Mouse (Mus musculus) right cerebral cortex, postnatal 10 days (tissue): ENCODE results near the gene Ccdc148.

ENCODE experiments used
- DNase-seq, 2 experiments: peaks; one replicate each; pipeline ENCODE4 v3.0.0; 2021; ENCODE audit warnings: low spot score in 2 of 2

Gene Ccdc148

GRCm38 (mm10) chr2:59049686-59050085 is 110.8 kb downstream of the Ccdc148 start:
- DNase-seq: no peak

GRCm38 (mm10) chr2:59048775-59049451 is 111.6 kb downstream of the Ccdc148 start:
- no peak for DNase-seq

GRCm38 (mm10) chr2:59043313-59044032 is 117.0 kb downstream of the Ccdc148 start:
- DNase-seq: no peak

- no peak for DNase-seq
Measured at GRCm38 (mm10) chr2:59042616-59043015, 117.9 kb downstream of the Ccdc148 start.

- no peak for DNase-seq
Measured at GRCm38 (mm10) chr2:59036433-59036832, 124.0 kb downstream of the Ccdc148 start.

GRCm38 (mm10) chr2:59035206-59035605 is 125.3 kb downstream of the Ccdc148 start:
- DNase-seq: no peak

- no peak for DNase-seq
Measured at GRCm38 (mm10) chr2:59034281-59034680, 126.2 kb downstream of the Ccdc148 start.

- no peak for DNase-seq
Measured at GRCm38 (mm10) chr2:59024558-59024957, 135.9 kb downstream of the Ccdc148 start.

- no peak for DNase-seq
Measured at GRCm38 (mm10) chr2:59007356-59007755, 153.1 kb downstream of the Ccdc148 start.

- no peak for DNase-seq
Measured at GRCm38 (mm10) chr2:59006567-59007340, 153.7 kb downstream of the Ccdc148 start.

GRCm38 (mm10) chr2:58997151-58997550 is 163.3 kb downstream of the Ccdc148 start:
- DNase-seq: no peak

- DNase-seq: no peak
Measured at GRCm38 (mm10) chr2:58992431-58993191, 167.9 kb downstream of the Ccdc148 start.

- no peak for DNase-seq
Measured at GRCm38 (mm10) chr2:58978095-58978494, 182.4 kb downstream of the Ccdc148 start.

- no peak for DNase-seq
Measured at GRCm38 (mm10) chr2:58971507-58972275, 188.8 kb downstream of the Ccdc148 start.

- no peak for DNase-seq
Measured at GRCm38 (mm10) chr2:58956770-58957300, 203.6 kb downstream of the Ccdc148 start.

GRCm38 (mm10) chr2:58956351-58956750 is 204.1 kb downstream of the Ccdc148 start:
- DNase-seq: no peak

GRCm38 (mm10) chr2:58952101-58952500 is 208.4 kb downstream of the Ccdc148 start:
- no peak for DNase-seq

GRCm38 (mm10) chr2:58948796-58949195 is 211.7 kb downstream of the Ccdc148 start:
- no peak for DNase-seq

- no peak for DNase-seq
Measured at GRCm38 (mm10) chr2:58941361-58941760, 219.1 kb downstream of the Ccdc148 start.

GRCm38 (mm10) chr2:58925551-58925950 is 234.9 kb downstream of the Ccdc148 start:
- peak in 1 of 2 experiments; percentile 53 for DNase-seq

GRCm38 (mm10) chr2:58918351-58918750 is 242.1 kb downstream of the Ccdc148 start:
- DNase-seq: no peak
